Mouse (Mus musculus) left cerebral cortex, adult 9 months (tissue): Measurements from ENCODE around the gene Vpreb3.

Source experiments
- DNase-seq, 2 experiments: peaks; one replicate each; pipeline ENCODE4 v3.0.0; 2022; ENCODE audit warnings: low spot score in 2 of 2

Gene Vpreb3

DNA sequence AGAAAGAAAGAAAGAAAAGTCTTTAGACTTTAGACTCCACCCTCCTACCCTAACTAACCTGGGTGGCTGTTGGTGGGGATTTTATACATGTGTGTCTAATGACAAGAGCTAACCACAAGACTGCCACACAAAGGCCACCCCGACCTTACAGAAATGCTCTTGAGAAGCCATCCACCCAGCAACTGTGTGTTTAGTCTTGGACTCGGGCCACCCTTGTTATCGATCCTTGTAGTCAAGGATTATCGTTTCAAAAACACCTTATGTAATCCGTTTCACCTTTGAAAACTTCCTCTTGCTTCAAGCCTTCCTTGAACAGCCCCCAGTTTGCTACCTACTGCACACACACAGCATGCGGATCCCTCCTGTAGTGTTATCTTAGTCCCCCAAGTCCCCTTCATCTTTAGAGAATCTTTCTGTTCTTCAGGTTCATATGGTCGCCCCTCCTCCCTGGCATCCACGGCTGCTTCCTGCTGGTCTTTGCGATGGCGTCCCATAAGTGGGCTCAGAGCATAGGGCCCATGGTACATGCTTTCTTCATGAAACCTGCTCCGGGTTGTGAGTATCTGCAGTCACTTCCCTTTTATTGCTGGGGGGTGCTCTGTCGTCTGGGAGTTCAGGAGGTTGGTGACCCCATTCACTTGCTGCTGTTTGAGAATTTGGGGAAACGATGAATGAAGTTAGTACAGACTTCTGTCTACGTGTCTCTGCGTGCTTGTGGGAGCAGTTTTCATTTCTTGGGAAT is at the start of gene Vpreb3:
TSS of gene Vpreb3 (plus strand) at position 322 of the 742 bp plus-strand sequence.
- DNase-seq, result no peak

DNA sequence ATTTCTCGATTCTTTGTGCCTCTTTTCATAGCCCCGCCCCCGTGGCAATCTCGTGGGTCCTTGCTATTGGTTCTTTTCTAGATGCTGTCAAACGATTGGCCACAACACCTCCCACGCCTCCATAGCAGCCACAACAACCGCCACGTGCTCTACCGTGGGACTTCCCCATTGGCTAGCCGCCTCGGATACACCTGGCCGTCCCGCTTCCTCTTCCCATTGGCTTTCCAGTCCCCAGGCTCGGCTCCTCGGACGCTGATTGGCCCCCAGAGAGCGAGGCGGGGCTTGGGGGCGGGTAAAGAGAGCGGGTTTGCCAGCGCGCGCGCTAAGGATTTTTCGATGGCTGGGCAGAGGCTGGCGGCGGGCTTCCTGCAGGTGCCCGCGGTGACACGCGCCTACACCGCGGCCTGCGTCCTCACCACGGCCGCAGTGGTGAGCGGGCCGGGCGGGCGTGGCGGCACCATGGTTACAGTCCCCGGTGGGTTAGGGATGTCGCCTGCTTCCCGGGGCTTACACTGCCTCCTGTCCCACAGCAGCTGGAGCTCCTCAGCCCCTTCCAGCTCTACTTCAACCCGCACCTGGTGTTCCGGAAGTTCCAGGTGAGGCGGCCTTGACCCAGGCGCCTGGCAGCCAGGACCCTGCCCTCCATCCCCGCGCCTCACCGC is 49.6 kb upstream of the Vpreb3 start, which contains the start of gene Derl3:
TSS of gene Derl3 (plus strand) at position 325 of the 662 bp plus-strand sequence.
- peak; percentile 98 to 99 for DNase-seq

DNA sequence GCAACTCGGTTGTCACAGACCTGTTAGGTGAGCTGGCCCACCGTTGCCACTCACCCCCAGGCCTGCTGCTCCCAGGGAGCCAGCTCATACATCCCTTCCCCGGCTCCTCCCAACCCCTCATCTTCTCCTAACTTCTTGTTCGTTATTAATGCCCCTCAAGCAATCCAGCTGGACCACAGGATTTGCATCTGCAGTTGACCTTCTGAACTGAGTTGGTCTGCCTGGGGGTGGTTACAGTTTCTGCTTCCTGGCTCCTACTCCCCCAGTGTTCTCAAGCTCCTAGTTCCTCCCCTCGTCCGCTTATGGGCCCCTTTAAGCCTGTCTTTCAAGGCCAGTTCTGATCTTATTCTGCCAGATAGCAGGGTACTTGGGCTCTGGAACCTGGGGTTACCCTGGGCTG is 48.3 kb upstream of the Vpreb3 start:
- DNase-seq, result no peak

DNA sequence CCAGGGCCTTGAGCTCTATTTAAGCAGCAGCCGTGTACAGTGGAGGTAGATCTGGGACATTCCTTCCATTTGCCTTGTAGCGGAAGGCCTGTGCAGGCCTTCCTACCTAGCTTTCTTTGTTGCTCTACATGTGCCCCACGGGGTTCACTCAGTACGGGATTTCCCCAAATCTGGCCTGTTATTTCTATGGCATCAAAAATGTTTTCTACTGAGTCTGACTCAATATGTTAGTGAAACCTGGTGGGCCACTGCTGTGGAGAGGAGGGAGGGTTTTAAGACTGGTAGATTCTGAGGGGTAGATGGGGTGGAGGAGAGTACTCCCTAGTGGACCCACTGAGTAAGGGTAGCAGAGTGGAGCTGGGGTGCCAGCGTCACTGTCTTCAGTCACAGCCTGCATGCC is 47.1 kb upstream of the Vpreb3 start:
- no peak for DNase-seq

DNA sequence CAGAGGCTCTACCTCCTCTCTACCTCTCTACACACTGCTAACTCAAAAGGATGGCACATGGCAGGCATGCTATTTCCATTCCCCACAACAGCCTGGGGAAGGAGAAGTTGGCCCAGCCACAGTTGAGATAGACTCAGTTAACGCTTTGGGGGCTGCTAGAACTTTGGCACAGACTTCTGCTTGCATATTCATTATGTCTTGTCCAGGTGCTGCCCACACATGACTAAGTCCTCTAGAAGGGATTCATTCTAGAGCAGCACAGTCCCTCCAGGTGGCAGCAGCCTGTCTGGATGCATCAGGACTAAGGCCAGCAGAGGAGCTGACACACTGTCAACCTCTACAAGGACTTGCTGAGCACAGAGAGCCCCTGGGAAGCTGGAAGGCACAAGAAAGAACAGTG is 46.6 kb upstream of the Vpreb3 start:
- peak in 1 of 2 experiments; percentile 73 for DNase-seq

DNA sequence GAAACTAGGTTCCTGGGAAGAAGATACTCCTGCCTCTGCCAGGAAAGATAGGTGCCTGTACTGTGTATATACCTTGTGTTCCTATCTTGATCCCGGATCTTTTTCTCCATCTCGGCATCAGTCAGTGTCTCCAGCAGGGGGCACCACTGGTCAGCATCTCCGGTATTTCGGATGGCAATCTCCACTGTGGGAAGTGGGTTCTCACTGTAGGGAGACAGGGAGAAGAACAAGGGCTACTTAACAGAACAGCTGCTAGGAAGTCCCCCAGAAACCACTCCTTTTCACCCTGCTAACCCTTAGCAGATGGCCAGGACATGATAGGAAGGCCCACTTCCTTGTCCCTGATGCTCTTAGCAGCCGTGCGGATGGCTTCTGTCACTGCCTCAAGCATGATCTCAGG is 45.5 kb upstream of the Vpreb3 start:
- DNase-seq, result peak in 1 of 2 experiments; percentile 80

DNA sequence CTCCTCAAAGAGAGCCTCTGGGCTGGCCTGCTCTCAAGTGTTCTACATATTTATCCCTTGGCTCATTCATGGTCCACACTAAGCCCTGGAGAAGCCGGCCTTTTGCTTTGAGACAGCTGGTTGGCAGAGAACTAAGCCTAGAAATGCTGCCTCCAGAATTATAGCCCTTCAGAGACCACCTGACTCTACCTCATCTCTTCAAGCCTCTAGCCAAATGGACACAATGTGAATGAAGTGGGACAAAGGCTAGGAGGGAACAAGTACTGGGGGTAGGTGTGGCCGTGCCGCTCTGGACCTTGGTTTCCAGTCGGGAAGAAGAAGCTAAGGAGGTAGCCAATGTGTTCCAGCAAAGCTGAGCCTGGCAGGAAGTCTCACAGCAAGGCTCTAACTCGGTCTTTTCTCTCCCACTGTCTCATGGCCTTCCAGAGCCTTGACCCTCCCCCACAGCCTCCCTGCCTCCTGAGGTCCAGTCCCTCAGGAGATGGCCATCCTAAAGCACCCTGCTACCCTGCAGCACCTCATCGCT is 44.8 kb upstream of the Vpreb3 start:
- no peak for DNase-seq

DNA sequence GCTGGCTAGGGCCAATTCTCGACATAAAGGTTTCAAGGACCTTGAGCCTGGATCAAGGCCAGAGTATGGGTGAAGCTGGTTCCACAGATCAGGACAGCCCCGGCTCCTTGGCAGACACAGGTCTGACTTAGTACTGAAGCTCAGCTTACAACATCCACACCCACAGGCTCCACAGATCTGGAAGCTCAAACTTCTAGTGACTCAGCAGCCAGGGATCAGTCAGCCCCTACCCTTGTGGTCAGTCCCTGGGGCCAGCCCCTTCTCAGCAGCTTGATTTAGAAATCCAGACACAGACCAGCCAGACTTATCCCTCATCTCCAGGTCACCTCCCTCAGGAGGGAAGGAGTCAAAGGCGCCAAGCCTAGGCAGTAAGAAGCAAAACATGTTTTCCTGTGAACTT is 44.0 kb upstream of the Vpreb3 start:
- no peak for DNase-seq

DNA sequence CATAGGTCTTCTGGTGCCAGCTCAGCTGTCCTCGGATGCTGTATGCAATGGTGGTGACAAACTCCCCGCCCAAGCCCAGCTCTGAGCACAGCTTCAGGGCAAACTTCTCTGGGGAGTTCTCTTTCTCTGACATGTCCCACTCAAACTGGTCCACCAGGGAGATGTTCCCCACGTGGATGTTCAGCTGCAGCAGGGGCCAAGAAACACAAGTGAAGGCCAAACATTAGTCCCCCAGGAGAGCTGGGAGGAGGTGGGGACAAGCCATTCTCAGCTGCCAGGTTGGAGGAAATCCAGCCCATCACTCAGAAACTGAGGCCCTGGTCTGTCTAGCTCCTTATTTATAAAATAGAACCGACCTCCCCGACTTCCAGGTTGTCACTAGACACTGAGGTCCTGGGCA is 38.5 kb upstream of the Vpreb3 start:
- DNase-seq, result no peak

DNA sequence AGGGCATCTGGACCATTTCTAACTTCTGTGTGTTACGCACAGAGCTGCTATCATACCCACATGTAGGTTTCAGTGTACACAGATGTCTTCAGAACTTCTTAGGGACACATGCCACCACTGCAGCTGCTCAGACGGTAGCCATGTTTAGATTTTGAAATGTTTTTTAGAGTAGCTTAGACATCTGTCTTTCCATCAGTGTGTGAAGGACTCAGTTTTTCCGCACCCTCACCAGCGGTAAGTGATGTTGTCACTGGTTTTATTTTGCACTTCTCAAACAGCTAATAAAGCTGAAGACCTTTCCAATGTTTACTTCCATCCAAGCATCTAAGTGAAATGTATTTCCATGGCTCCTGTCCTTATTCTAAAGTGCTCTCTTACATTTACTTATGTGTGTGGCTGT is 36.0 kb upstream of the Vpreb3 start:
- DNase-seq, result no peak

DNA sequence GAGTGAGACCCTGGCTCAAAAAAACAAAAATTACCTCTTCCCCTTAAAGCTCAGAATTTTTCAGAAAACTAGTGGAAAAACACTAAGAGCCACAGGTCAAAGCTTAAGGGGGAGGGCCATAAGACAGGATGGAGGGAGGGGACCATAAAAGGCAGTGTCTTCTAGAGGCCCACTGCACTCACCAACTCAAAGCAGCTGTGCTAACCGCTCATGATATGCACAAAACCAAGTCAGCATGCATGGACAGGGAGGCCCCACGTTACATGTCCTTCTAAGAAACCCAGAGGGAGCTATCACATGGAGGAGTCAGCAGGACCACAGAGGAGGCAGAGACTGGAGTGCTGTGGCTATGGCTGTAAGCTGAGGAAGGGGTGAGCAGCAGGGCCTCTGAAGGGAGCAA is 32.2 kb upstream of the Vpreb3 start:
- no peak for DNase-seq

DNA sequence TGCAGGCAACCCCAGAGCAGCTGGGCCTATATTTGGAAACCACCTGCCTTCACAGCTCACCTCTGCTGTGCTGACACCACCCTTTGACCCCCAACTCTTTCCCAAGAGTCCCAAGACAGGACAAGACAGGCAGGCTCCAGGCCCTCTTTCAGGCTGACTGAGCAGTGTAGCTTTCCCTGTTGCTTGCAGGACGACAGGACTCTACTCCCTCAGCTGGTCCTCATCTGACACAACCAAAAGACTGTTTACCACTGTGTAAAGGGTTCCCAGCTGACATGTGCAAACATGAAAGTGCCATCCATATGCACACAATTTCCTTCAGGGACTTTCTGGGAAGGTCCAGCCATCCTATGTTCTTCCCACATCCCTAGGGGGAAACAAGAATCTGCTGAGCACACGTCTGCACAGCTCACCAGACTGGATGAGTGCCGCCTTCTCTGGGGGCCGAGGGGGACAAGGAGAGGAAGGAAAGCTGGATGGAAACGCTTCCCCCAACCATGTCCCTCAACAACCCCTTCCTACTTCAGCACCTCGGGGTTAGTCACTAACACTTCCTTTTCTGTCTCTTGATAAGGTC is 29.8 kb upstream of the Vpreb3 start:
- DNase-seq, result no peak

DNA sequence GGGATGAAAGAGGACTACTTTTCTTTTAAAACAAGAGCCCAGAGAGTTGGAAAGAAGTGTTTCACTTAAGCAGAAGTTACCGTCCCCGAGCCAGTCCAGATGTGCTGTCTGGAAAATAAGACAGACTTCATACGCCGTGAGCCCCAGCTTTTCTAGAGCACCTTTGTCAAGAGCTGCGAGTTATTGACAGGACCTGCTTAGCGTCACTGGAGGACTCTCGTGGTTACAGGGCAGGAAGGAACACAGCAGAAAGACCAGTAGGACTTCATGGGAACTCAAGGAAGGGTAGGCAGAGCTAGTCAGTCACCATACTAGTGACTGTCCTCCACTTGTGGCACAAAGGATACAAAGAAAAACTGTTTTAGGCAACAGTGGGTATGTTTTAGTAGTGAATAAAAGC is 27.3 kb upstream of the Vpreb3 start:
- DNase-seq, result no peak

DNA sequence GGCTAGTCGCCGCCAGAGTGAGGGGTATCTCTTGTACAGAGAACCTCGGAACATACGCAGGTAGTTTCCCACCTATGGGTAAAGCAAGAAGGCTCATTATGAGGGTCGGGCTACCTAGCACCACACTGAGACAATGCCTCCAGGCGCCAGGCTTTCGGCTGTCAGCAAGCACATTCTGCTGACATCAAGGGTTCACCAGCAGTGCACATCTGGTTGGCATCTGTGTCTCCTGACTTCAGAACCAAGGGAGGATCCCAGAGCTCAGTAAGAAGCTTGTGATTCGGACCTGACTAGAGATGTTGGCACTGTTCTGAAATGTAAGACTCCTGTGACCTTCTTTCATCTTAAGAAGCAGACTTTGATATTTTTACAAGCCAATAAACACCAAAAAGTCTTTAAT is 26.0 kb upstream of the Vpreb3 start:
- no peak for DNase-seq

DNA sequence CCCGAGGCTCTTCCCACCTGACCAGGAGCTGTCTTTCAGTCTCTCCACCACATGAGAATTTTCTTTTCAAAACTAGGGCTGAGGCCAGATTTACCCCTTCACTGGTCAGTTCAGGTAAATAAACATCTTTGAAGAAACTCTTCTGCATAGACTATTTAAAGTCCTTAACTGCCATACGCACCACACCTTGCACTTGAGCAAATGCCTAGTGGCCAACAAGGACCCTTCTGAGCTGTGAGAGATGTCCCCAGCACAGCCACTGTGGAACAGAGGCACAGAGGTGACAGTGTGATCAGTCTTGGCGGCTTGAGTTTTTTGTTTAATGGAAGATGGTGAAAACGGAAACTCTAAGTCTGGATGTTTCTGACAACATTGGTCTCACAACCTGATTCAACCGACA is 23.8 kb upstream of the Vpreb3 start:
- no peak for DNase-seq

DNA sequence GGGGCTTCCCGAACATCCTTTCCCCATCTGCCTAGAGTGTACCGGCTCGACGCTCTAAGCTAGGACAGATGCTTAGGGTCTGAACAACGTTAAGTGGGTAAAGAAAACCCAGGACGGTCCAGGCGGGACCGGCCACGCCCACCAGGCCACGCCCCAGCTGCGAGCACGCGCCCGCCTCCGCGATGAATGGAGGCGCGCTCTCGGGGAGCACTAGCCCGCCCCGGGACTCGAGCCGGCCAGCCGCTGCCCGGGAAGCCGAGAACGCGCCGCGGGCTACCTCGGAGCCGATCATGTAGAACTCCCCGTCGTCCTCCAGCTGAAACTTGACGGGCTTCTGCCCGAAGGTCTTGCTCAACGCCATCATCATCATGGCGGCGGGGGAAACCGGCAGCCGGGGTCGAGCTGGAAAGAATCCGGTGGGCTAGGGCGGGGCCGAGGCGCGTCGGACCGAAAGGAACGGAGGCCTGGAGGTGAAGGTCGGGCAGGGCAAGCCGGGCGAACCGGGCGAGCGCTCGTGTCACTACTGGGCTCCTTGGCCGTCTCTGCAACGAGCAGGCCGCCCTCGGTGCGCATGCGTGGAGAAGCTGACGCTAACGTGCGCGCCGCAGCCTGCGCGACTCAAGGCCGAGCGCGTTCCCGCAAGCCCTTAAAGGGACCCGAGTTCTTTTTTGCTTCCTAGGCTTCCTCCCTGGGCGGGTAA is 21.7 kb upstream of the Vpreb3 start, which contains the start of gene Smarcb1:
TSS of gene Smarcb1 (minus strand) at position 592 of the 700 bp plus-strand sequence.
- DNase-seq, result peak; percentile 82 to 95

DNA sequence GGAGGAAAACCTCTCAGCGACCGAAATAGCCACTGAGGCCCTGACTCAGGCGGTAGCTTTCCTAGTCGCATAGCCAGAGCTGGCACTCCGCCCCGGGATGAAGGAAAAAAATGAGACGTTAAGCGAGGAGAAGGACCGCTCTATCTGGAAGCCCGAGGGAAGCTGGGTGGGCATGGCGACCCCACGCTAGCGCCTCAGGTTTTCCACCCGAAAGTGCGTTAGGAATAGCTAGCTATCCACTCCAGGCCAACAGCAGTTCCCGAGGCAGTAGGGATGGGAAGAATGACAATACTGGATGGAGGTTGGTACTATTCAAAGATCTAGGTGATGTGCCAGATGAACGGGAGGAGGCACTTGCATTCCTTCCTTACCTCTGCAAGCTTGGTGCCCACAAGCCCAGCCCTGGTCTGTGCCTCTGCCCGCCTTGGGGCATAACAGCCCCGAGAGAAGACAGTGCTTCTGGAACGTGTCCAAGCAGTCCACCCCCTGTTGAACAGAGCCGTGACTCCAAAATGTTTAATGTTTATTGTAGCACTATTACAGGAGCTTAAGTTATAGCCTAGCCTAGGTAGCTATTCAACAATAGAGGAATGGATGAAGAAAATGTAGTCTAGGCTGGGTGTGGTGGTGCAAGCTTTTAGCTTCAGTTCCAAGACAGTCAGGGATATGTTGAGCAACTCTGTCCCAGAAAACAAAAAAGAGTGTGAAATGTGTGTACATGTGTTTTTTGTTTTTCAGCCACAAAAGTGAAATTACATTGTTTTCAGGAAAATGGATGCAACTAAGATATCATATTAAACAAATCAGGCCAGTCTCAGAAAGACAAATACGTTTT is 20.9 kb upstream of the Vpreb3 start:
- DNase-seq, result no peak

DNA sequence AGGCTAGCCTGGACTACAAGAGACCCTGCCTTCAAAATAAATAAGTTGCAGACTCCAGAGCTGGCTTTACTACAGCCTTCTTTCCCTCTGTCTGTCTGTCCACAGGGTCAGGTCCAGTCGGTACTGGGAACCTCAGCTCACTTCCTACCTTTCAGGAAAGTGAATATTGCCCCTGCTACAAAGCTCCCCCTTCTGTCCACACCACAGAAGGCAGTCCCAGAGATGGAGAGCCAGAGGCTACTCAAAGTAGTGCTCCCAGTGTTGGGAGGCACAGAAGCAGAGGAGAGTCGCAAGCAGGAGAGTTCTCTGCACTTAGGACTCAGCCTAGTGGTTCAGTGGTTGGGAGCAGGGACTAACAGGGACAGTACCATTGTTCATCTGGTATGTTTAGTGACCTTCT is 18.5 kb upstream of the Vpreb3 start:
- DNase-seq, result no peak

DNA sequence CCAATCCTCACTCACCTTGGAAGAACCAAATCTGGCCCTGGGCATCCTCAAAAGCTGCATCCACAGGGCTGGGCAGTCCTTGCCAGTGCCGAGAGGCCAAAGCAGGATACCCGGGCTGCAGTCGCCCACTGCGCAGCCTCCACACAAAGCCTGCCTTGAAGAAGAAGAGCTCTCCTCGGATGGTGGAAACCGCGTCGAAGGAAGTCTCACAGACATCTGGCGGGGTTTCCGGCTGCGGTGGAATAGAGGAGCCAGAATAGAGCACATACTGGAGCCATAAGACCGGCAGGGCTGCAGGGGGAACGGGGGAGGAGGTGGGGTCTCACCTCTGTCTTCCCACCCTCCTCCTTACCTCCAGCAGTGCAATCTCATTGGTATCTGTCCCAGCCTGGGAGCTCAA is 16.5 kb upstream of the Vpreb3 start:
- DNase-seq, result no peak

DNA sequence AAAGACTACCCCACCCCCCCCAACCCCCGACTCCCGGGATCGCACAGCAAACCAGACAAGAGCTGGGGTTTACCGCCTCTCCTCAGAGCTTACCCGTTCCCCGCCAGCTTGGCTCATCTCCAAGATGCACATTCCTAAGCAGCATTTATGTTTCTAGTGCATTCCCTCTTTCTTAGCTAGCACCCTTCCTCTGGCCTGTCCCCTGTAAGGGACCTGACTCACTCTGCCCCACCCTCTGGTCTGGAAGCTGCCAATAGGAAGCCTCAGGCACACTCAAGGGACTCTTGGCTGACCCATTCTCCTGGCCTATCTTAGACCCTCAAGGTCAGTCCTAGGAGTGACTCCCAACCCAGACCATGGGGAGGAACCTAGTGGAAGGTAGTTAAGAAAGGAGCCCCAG is 12.6 kb upstream of the Vpreb3 start:
- no peak for DNase-seq

DNA sequence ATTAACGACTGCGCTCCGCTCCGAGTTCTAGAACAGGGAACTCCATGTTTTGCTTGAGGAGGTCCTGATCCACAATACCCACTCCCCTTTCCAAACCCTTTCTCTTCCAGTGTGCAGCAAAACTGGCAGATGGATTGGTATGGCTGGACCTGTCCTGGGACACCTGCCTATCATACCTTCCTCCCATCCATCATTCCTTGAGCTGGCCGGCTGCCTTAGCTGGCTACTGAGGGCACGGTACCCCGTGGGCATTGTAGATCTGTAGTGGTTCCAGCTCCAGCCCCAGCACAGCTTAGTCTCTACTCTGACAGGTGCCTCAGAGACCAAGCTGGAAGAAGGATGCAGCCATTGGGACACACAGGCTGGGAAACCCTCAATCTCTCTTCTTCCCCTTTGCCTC is 11.5 kb upstream of the Vpreb3 start:
- DNase-seq, result no peak
